Mouse (Mus musculus): ENCODE measurements around the gene Fcna. TPM values are rescaled to one million over a fixed set of nuclear protein-coding genes. Genes with fewer than 3 reads are reported as not detected.

The Fcna gene
- 7.8 TPM in 2 replicates for polyA plus RNA-seq (2012; rRNA removed)

GRCm38 (mm10) chr2:25627811-25628210, at the start of gene Fcna:
TSS of gene Fcna (minus strand) at chr2:25628030.
- H3K4me1 ChIP-seq (replicated peaks; ENCODE audit: control insufficient read depth, insufficient read depth, low read length): no peaks in the 10 kb centered on the region
- no peak for DNase-seq
- H3K4me3 ChIP-seq (ENCODE audit: control insufficient read depth, insufficient read depth, low read length): no peak within 1 kb of the TSS
- TF ChIP-seq CTCF (IDR thresholded peaks at IDR 0.05; ENCODE audit: borderline replicate concordance, control insufficient read depth, extremely low read depth, insufficient read depth, low read length, poor library complexity): no peak
- no peak for TF ChIP-seq POLR2A (IDR thresholded peaks at IDR 0.05; ENCODE audit: control insufficient read depth, extremely low read depth, insufficient read depth, low read length, poor library complexity)
- H3K27ac ChIP-seq (ENCODE audit: control insufficient read depth, insufficient read depth, low read length): no peak within 1 kb of the TSS
- 81% methylated on average over 6 of the region's 6 CpGs for WGBS
- no peaks in the 10 kb centered on the region for H3K36me3 ChIP-seq (ENCODE audit: control insufficient read depth, insufficient read depth, low read length)
- no peaks in the 10 kb centered on the region; the same call in 1 of the 2 replicates for H3K27me3 ChIP-seq (ENCODE audit: control insufficient read depth, insufficient read depth, low read length)

GRCm38 (mm10) chr2:25676486-25676885, 48.7 kb upstream of the Fcna start, which contains the start of gene Lcn6:
TSS of gene Lcn6 (plus strand) at chr2:25676786.
- DNase-seq: no peak
- Histone ChIP-seq H3K27me3 (ENCODE audit: control insufficient read depth, insufficient read depth, low read length) (no peaks in the 10 kb centered on the region), H3K36me3 (ENCODE audit: control insufficient read depth, insufficient read depth, low read length) (no peaks in the 10 kb centered on the region), H3K4me3 (ENCODE audit: control insufficient read depth, insufficient read depth, low read length) (no peak within 1 kb of the TSS), H3K4me1 (replicated peaks; ENCODE audit: control insufficient read depth, insufficient read depth, low read length) (peaks cover 18% of the 10 kb centered on the region), H3K27ac (ENCODE audit: control insufficient read depth, insufficient read depth, low read length) (no peak within 1 kb of the TSS)
- TF ChIP-seq CTCF (IDR thresholded peaks at IDR 0.05; ENCODE audit: borderline replicate concordance, control insufficient read depth, extremely low read depth, insufficient read depth, low read length, poor library complexity) (no peak), POLR2A (IDR thresholded peaks at IDR 0.05; ENCODE audit: control insufficient read depth, extremely low read depth, insufficient read depth, low read length, poor library complexity) (no peak)
- 95% methylated on average over 3 of the region's 3 CpGs for WGBS

- 75% methylated on average over 1 of the region's 1 CpGs for WGBS
These were observed 38.7 kb upstream of the Fcna start for GRCm38 (mm10) chr2:25666516-25666915.

GRCm38 (mm10) chr2:25664125-25664524, 36.3 kb upstream of the Fcna start:
- 93% methylated on average over 5 of the region's 5 CpGs for WGBS
- Histone ChIP-seq H3K27ac (ENCODE audit: control insufficient read depth, insufficient read depth, low read length) (no peak overlapping the region), H3K4me3 (ENCODE audit: control insufficient read depth, insufficient read depth, low read length) (no peak overlapping the region), H3K4me1 (replicated peaks; ENCODE audit: control insufficient read depth, insufficient read depth, low read length) (no peaks in the 10 kb centered on the region), H3K36me3 (ENCODE audit: control insufficient read depth, insufficient read depth, low read length) (no peaks in the 10 kb centered on the region), H3K27me3 (ENCODE audit: control insufficient read depth, insufficient read depth, low read length) (no peaks in the 10 kb centered on the region)
- no peak for DNase-seq
- no peak for TF ChIP-seq POLR2A (IDR thresholded peaks at IDR 0.05; ENCODE audit: control insufficient read depth, extremely low read depth, insufficient read depth, low read length, poor library complexity)
- no peak for TF ChIP-seq CTCF (IDR thresholded peaks at IDR 0.05; ENCODE audit: borderline replicate concordance, control insufficient read depth, extremely low read depth, insufficient read depth, low read length, poor library complexity)

More at GRCm38 (mm10) chr2:25666516-25666915, 38.7 kb upstream of the Fcna start:
- no peak overlapping the region for H3K4me3 ChIP-seq (ENCODE audit: control insufficient read depth, insufficient read depth, low read length)
- H3K27ac ChIP-seq (ENCODE audit: control insufficient read depth, insufficient read depth, low read length): no peak overlapping the region
- no peak for TF ChIP-seq CTCF (IDR thresholded peaks at IDR 0.05; ENCODE audit: borderline replicate concordance, control insufficient read depth, extremely low read depth, insufficient read depth, low read length, poor library complexity)
- no peak for TF ChIP-seq POLR2A (IDR thresholded peaks at IDR 0.05; ENCODE audit: control insufficient read depth, extremely low read depth, insufficient read depth, low read length, poor library complexity)
- no peaks in the 10 kb centered on the region for H3K36me3 ChIP-seq (ENCODE audit: control insufficient read depth, insufficient read depth, low read length)
- no peak for DNase-seq
- no peaks in the 10 kb centered on the region for H3K4me1 ChIP-seq (replicated peaks; ENCODE audit: control insufficient read depth, insufficient read depth, low read length)
- H3K27me3 ChIP-seq (ENCODE audit: control insufficient read depth, insufficient read depth, low read length): no peaks in the 10 kb centered on the region

GRCm38 (mm10) chr2:25663511-25663910, 35.7 kb upstream of the Fcna start:
- H3K36me3 ChIP-seq (ENCODE audit: control insufficient read depth, insufficient read depth, low read length): no peaks in the 10 kb centered on the region
- no peak for TF ChIP-seq POLR2A (IDR thresholded peaks at IDR 0.05; ENCODE audit: control insufficient read depth, extremely low read depth, insufficient read depth, low read length, poor library complexity)
- TF ChIP-seq CTCF (IDR thresholded peaks at IDR 0.05; ENCODE audit: borderline replicate concordance, control insufficient read depth, extremely low read depth, insufficient read depth, low read length, poor library complexity): no peak
- H3K4me3 ChIP-seq (ENCODE audit: control insufficient read depth, insufficient read depth, low read length): no peak overlapping the region
- H3K27me3 ChIP-seq (ENCODE audit: control insufficient read depth, insufficient read depth, low read length): no peaks in the 10 kb centered on the region
- peak; percentile 81 for DNase-seq
- no peak overlapping the region for H3K27ac ChIP-seq (ENCODE audit: control insufficient read depth, insufficient read depth, low read length)
- WGBS: 33% methylated on average over 1 of the region's 1 CpGs
- H3K4me1 ChIP-seq (replicated peaks; ENCODE audit: control insufficient read depth, insufficient read depth, low read length): no peaks in the 10 kb centered on the region

GRCm38 (mm10) chr2:25661245-25661970, 33.6 kb upstream of the Fcna start:
- Histone ChIP-seq H3K36me3 (ENCODE audit: control insufficient read depth, insufficient read depth, low read length) (no peaks in the 10 kb centered on the region), H3K27ac (ENCODE audit: control insufficient read depth, insufficient read depth, low read length) (no peak overlapping the region), H3K4me1 (replicated peaks; ENCODE audit: control insufficient read depth, insufficient read depth, low read length) (no peaks in the 10 kb centered on the region), H3K4me3 (ENCODE audit: control insufficient read depth, insufficient read depth, low read length) (no peak overlapping the region), H3K27me3 (ENCODE audit: control insufficient read depth, insufficient read depth, low read length) (no peaks in the 10 kb centered on the region)
- no peak for DNase-seq
- TF ChIP-seq POLR2A (IDR thresholded peaks at IDR 0.05; ENCODE audit: control insufficient read depth, extremely low read depth, insufficient read depth, low read length, poor library complexity) (no peak), CTCF (IDR thresholded peaks at IDR 0.05; ENCODE audit: borderline replicate concordance, control insufficient read depth, extremely low read depth, insufficient read depth, low read length, poor library complexity) (no peak)
- 53% methylated on average over 6 of the region's 6 CpGs for WGBS

Measured in thymus, adult 2 months (tissue).